Mouse (Mus musculus): Measurements from ENCODE around the gene Med14. TPM values are rescaled to one million over a fixed set of nuclear protein-coding genes. Genes with fewer than 3 reads are reported as not detected.

Gene Med14
- 40.1 and 41.9 TPM in 2 replicates for total RNA-seq (2014; rRNA removed; ENCODE audit: low replicate concordance)
- 9.6 and 10.8 TPM in 2 replicates for polyA plus RNA-seq (2015; fragmentation: Nextera tagmentation; extraction: Ambion mirVana)

GRCm38 (mm10) chrX:12761626-12762333 is at the start of gene Med14:
Gene Med14 (minus strand): TSS chrX:12762073.
- peak; percentile 81 for DNase-seq (ENCODE audit: low spot score)
- no peaks in the 10 kb centered on the region for H3K9me3 ChIP-seq (replicated peaks; ENCODE audit: control insufficient read depth, low read length)
- ATAC-seq (ENCODE audit: insufficient read depth, low read depth), result peak; percentile 95
- H3K4me3 ChIP-seq (ENCODE audit: low read depth, low read length), result peak within 1 kb of the TSS; percentile 85
- TF ChIP-seq EP300 (IDR thresholded peaks at IDR 0.05; ENCODE audit: low read depth) (no peak; the same call in 1 of the 2 replicates), CTCF (IDR thresholded peaks at IDR 0.05; ENCODE audit: low read depth) (peak; percentile 21; the same call in 1 of the 2 replicates)
- no peaks in the 10 kb centered on the region for H3K36me3 ChIP-seq (replicated peaks; ENCODE audit: control insufficient read depth, insufficient read depth, low read length)
- 7% methylated on average over 56 of the region's 79 CpGs for WGBS
- peak within 1 kb of the TSS; percentile 92 for H3K9ac ChIP-seq (replicated peaks; ENCODE audit: low read depth, low read length)
- no peaks in the 10 kb centered on the region; the same call in 1 of the 2 replicates for H3K27me3 ChIP-seq (ENCODE audit: control insufficient read depth, insufficient read depth, low read length)
- peak within 1 kb of the TSS; percentile 99 for H3K27ac ChIP-seq (ENCODE audit: low read depth)
- peak within 1 kb of the TSS; percentile 67 for H3K4me2 ChIP-seq (ENCODE audit: low read depth, low read length)
- no peaks in the 10 kb centered on the region; the same call in 1 of the 2 replicates for H3K4me1 ChIP-seq (ENCODE audit: control insufficient read depth, insufficient read depth)

GRCm38 (mm10) chrX:12800559-12800958 is 38.7 kb upstream of the Med14 start:
- no peak overlapping the region for H3K4me2 ChIP-seq (ENCODE audit: low read depth, low read length)
- no peaks in the 10 kb centered on the region for H3K36me3 ChIP-seq (replicated peaks; ENCODE audit: control insufficient read depth, insufficient read depth, low read length)
- no peak for TF ChIP-seq CTCF (IDR thresholded peaks at IDR 0.05; ENCODE audit: low read depth)
- no peak for TF ChIP-seq EP300 (IDR thresholded peaks at IDR 0.05; ENCODE audit: low read depth)
- no peak for ATAC-seq (ENCODE audit: insufficient read depth, low read depth)
- H3K9me3 ChIP-seq (replicated peaks; ENCODE audit: control insufficient read depth, low read length), result no peaks in the 10 kb centered on the region
- DNase-seq (ENCODE audit: low spot score), result no peak
- no peaks in the 10 kb centered on the region for H3K4me1 ChIP-seq (ENCODE audit: control insufficient read depth, insufficient read depth)
- no peaks in the 10 kb centered on the region for H3K27me3 ChIP-seq (ENCODE audit: control insufficient read depth, insufficient read depth, low read length)
- no peak overlapping the region for H3K4me3 ChIP-seq (ENCODE audit: low read depth, low read length)
- H3K9ac ChIP-seq (replicated peaks; ENCODE audit: low read depth, low read length), result no peak overlapping the region
- 56% methylated on average over 4 of the region's 4 CpGs for WGBS
- H3K27ac ChIP-seq (ENCODE audit: low read depth), result no peak overlapping the region

- H3K27ac ChIP-seq (ENCODE audit: low read depth), result no peak overlapping the region
- TF ChIP-seq CTCF (IDR thresholded peaks at IDR 0.05; ENCODE audit: low read depth) (peak; percentile 53), EP300 (IDR thresholded peaks at IDR 0.05; ENCODE audit: low read depth) (no peak)
- H3K4me1 ChIP-seq (ENCODE audit: control insufficient read depth, insufficient read depth), result no peaks in the 10 kb centered on the region
- H3K4me2 ChIP-seq (ENCODE audit: low read depth, low read length), result no peak overlapping the region
- WGBS, result 36% methylated on average over 2 of the region's 2 CpGs
- no peaks in the 10 kb centered on the region for H3K36me3 ChIP-seq (replicated peaks; ENCODE audit: control insufficient read depth, insufficient read depth, low read length)
- H3K4me3 ChIP-seq (ENCODE audit: low read depth, low read length), result no peak overlapping the region
- ATAC-seq (ENCODE audit: insufficient read depth, low read depth), result no peak
- H3K27me3 ChIP-seq (ENCODE audit: control insufficient read depth, insufficient read depth, low read length), result no peaks in the 10 kb centered on the region
- no peaks in the 10 kb centered on the region for H3K9me3 ChIP-seq (replicated peaks; ENCODE audit: control insufficient read depth, low read length)
- peak; percentile 24 for DNase-seq (ENCODE audit: low spot score)
- H3K9ac ChIP-seq (replicated peaks; ENCODE audit: low read depth, low read length), result no peak overlapping the region
Measured at GRCm38 (mm10) chrX:12794842-12795241, 33.0 kb upstream of the Med14 start.

- DNase-seq (ENCODE audit: low spot score), result no peak
- Histone ChIP-seq H3K4me2 (ENCODE audit: low read depth, low read length) (no peak overlapping the region), H3K36me3 (replicated peaks; ENCODE audit: control insufficient read depth, insufficient read depth, low read length) (no peaks in the 10 kb centered on the region), H3K9me3 (replicated peaks; ENCODE audit: control insufficient read depth, low read length) (no peaks in the 10 kb centered on the region), H3K4me3 (ENCODE audit: low read depth, low read length) (no peak overlapping the region), H3K9ac (replicated peaks; ENCODE audit: low read depth, low read length) (no peak overlapping the region), H3K4me1 (ENCODE audit: control insufficient read depth, insufficient read depth) (no peaks in the 10 kb centered on the region), H3K27me3 (ENCODE audit: control insufficient read depth, insufficient read depth, low read length) (no peaks in the 10 kb centered on the region), H3K27ac (ENCODE audit: low read depth) (no peak overlapping the region)
- WGBS, result 77% methylated on average over 4 of the region's 4 CpGs
- ATAC-seq (ENCODE audit: insufficient read depth, low read depth), result no peak
- no peak for TF ChIP-seq EP300 (IDR thresholded peaks at IDR 0.05; ENCODE audit: low read depth)
- TF ChIP-seq CTCF (IDR thresholded peaks at IDR 0.05; ENCODE audit: low read depth), result no peak
Measured at GRCm38 (mm10) chrX:12791674-12792340, 29.9 kb upstream of the Med14 start.

- WGBS, result 67% methylated on average over 3 of the region's 3 CpGs
- ATAC-seq (ENCODE audit: insufficient read depth, low read depth), result no peak
- Histone ChIP-seq H3K9me3 (replicated peaks; ENCODE audit: control insufficient read depth, low read length) (no peaks in the 10 kb centered on the region), H3K9ac (replicated peaks; ENCODE audit: low read depth, low read length) (no peak overlapping the region), H3K27me3 (ENCODE audit: control insufficient read depth, insufficient read depth, low read length) (no peaks in the 10 kb centered on the region), H3K4me2 (ENCODE audit: low read depth, low read length) (no peak overlapping the region), H3K27ac (ENCODE audit: low read depth) (no peak overlapping the region), H3K4me3 (ENCODE audit: low read depth, low read length) (no peak overlapping the region), H3K36me3 (replicated peaks; ENCODE audit: control insufficient read depth, insufficient read depth, low read length) (no peaks in the 10 kb centered on the region), H3K4me1 (ENCODE audit: control insufficient read depth, insufficient read depth) (no peaks in the 10 kb centered on the region)
- TF ChIP-seq CTCF (IDR thresholded peaks at IDR 0.05; ENCODE audit: low read depth) (no peak), EP300 (IDR thresholded peaks at IDR 0.05; ENCODE audit: low read depth) (no peak)
- no peak for DNase-seq (ENCODE audit: low spot score)
Measured at GRCm38 (mm10) chrX:12773236-12773635, 11.4 kb upstream of the Med14 start.

Measured in heart, postnatal 0 days (tissue).